Mouse (Mus musculus): Measurements from ENCODE around the gene Lrrc25.

DNA sequence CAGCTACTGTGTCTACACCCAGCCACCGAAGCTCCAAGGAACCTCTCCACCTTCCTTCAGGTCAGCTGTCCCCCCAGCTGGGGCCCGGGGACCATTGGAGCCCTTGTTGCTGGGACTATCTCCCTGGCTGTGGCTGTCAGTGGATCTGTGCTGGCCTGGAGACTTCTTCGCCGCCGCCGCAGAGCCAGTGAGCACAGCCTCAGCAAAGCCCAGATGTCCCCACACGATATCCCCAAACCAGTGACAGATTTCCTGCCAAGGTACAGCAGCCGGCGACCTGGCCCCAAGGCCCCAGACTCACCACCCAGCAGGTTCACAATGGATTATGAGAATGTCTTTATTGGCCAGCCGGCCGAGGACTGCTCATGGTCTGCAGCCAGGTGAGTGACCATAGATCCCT is 2.0 kb downstream of the Lrrc25 start:
- TF ChIP-seq CTCF (IDR thresholded peaks at IDR 0.05; ENCODE audit: low read depth) (no peak), EP300 (IDR thresholded peaks at IDR 0.05; ENCODE audit: low read depth) (no peak)
